Mouse (Mus musculus) forebrain, embryonic 13.5 days (tissue): Measurements from ENCODE around the gene Ppp2r5a. TPM values are rescaled to one million over a fixed set of nuclear protein-coding genes. Genes with fewer than 3 reads are reported as not detected.
A peak's percentile ranks its signal among the peaks of the same experiment; 100 is the strongest.

Experiments used
- ATAC-seq: fragments of 200-750 bp; cut with Nextera tagmentation; 2 replicates; pipeline ENCODE4 v1.8.0; 2017
- H3K27ac ChIP-seq: fragments of 300-500 bp; sonication (generic); 2 replicates; pipeline ENCODE4 v1.5.1; 2015; ENCODE audit warnings: inconsistent platforms, mild to moderate bottlenecking, moderate library complexity
- H3K27me3 ChIP-seq: fragments of 300-500 bp; sonication (generic); 2 replicates; pipeline ENCODE4 v1.6.1; 2015; ENCODE audit warnings: mild to moderate bottlenecking, inconsistent platforms
- H3K36me3 ChIP-seq: fragments of 300-500 bp; sonication (generic); 2 replicates; pipeline ENCODE4 v1.6.1; 2015; ENCODE audit warnings: mild to moderate bottlenecking, inconsistent platforms; ENCODE audit not compliant: poor library complexity, severe bottlenecking
- H3K4me1 ChIP-seq: fragments of 300-500 bp; sonication (generic); 2 replicates; pipeline ENCODE4 v1.6.1; 2015; ENCODE audit warnings: inconsistent platforms
- H3K4me2 ChIP-seq: fragments of 300-500 bp; sonication (generic); 2 replicates; pipeline ENCODE4 v1.6.1; 2015; ENCODE audit warnings: inconsistent platforms, mild to moderate bottlenecking, moderate library complexity
- H3K4me3 ChIP-seq: fragments of 300-500 bp; sonication (generic); 2 replicates; pipeline ENCODE4 v1.5.1; 2015; ENCODE audit warnings: mild to moderate bottlenecking, inconsistent platforms
- H3K9ac ChIP-seq: fragments of 300-500 bp; sonication (generic); 2 replicates; pipeline ENCODE4 v1.6.1; 2015; ENCODE audit warnings: mild to moderate bottlenecking, inconsistent platforms
- H3K9me3 ChIP-seq: fragments of 300-500 bp; sonication (generic); replicated peaks from 2 replicates; pipeline ENCODE4 v1.6.1; 2016; ENCODE audit warnings: inconsistent platforms
- WGBS: fragments of 180-500 bp; shearing (Covaris S2); methylation state at CpG from one replicate; pipeline ENCODE4 v1.1.7; 2015; 5-methylcytosine and 5-hydroxymethylcytosine counted together
- polyA plus RNA-seq: library from polyadenylated mRNA; unstranded; fragments of >200 nt; fragmentation: Nextera tagmentation; extraction: Ambion mirVana; gene quantifications from 2 replicates; pipeline ENCODE4 v1.2.1, GENCODE M21; 2015

Gene Ppp2r5a
- polyA plus RNA-seq, 1 experiment from 2014 or later = 6.5 TPM

DNA sequence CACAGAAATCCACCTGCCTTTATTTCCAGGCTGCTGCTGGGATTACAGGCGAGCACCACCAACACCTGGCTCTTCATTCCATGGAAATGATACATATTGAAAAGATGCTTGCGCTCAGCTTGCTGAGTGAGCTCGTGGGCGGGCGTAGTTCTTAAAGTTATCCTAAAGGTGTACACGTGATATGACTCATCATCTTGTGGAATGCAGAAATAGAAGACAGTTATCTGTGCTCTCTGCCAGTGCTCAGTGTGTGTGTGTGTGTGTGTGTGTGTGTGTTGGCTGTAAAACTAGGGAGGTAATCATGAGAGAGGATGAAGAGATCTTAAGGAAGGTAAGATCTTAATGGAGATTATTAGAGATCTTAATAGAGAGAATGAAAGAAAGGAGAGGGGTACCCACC, 11.4 kb upstream of the Ppp2r5a start:
- H3K9ac ChIP-seq = no peak overlapping the region
- ATAC-seq = no peak
- H3K9me3 ChIP-seq = no peaks in the 10 kb centered on the region
- H3K4me1 ChIP-seq = 0 out of 2 replicates have a peak, but pooled peaks cover under 1% of the 10 kb centered on the region
- no peak overlapping the region for H3K27ac ChIP-seq
- H3K4me3 ChIP-seq = no peak overlapping the region
- H3K4me2 ChIP-seq = no peak overlapping the region
- H3K36me3 ChIP-seq = no peaks in the 10 kb centered on the region
- peaks cover 3% of the 10 kb centered on the region; the same call in 1 of the 2 replicates for H3K27me3 ChIP-seq
- 89% methylated on average over 6 of the region's 6 CpGs for WGBS

DNA sequence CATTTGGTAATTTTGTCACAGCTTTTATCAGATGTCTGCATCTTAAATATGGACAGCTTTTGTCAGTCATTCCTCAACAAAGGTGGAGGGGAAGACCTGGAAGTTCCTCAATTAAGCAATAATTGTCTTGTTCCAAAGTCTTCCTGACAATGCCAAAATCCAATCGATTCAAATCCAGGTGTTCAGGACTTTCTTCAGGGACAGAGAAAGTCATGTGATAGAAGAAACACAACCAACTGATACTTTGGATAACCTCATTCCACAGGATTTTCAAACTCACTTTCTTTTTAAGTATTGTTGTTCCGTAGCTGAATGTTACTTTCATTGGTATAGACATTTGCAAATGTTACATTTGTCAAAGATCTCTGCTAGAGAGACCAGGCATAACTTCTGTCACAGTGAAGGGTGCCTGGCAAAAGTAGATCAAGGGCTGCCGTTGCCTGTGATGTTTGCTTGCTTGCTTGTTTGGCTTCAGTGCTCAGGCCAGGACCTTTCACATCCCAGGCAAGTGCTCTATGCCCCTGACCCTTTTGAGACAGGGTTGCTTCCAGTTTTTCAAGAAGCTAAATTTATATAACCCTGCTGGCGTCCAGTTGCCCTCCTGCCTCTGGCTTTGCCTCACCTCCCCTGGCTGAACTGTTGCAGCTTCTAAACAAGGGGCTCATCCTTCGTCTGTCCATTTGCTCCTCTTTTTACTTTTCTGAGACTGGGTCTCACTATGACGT, 10.8 kb upstream of the Ppp2r5a start:
- no peak overlapping the region for H3K9ac ChIP-seq
- no peak overlapping the region for H3K4me2 ChIP-seq
- 0 out of 2 replicates have a peak, but pooled peaks cover 2% of the 10 kb centered on the region for H3K4me1 ChIP-seq
- H3K36me3 ChIP-seq = no peaks in the 10 kb centered on the region
- ATAC-seq = no peak
- no peak overlapping the region for H3K4me3 ChIP-seq
- no peak overlapping the region for H3K27ac ChIP-seq
- WGBS = 60% methylated on average over 6 of the region's 6 CpGs
- no peaks in the 10 kb centered on the region for H3K9me3 ChIP-seq
- H3K27me3 ChIP-seq = peaks cover 3% of the 10 kb centered on the region; the same call in 1 of the 2 replicates

DNA sequence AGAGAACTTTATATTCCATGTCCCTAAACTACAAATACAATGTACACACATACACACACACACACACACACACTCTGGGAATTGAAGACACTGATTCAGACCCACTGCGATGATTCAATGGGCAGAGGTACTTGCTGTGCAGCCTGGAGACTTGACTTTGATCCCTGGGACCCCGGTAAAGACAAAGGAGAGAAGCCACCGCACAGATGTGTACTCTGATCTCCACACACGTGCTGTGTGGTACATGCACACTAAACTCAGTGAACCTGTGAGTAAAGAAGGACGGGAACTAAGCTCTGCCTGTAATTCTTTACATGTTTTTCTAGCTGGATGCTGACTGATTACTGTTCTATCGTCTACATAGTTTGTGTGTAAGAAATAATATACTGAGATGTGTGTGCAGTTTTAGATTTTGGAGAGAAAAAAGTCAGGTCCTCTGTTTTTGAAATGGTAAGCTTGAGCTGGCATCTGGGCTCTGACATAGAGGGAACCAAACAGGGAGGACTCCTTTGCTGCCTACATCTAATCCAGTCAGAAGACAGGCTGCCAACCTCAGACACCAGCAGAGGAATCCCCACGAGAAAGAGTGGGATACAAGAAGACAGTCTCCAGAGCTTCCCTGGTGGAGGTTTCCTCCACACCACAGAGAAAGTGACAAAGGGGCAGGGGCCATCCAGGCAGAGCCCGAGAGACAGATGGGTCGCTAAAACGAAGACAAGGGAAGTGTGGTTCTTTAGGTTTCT, 7.4 kb upstream of the Ppp2r5a start:
- peaks cover 3% of the 10 kb centered on the region; the same call in 1 of the 2 replicates for H3K27me3 ChIP-seq
- no peak for ATAC-seq
- 0 out of 2 replicates have a peak, but pooled peaks cover 2% of the 10 kb centered on the region for H3K4me1 ChIP-seq
- H3K9ac ChIP-seq = no peak overlapping the region
- no peak overlapping the region for H3K27ac ChIP-seq
- 60% methylated on average over 10 of the region's 10 CpGs for WGBS
- no peaks in the 10 kb centered on the region for H3K36me3 ChIP-seq
- H3K9me3 ChIP-seq = no peaks in the 10 kb centered on the region
- no peak overlapping the region for H3K4me2 ChIP-seq
- no peak overlapping the region for H3K4me3 ChIP-seq

DNA sequence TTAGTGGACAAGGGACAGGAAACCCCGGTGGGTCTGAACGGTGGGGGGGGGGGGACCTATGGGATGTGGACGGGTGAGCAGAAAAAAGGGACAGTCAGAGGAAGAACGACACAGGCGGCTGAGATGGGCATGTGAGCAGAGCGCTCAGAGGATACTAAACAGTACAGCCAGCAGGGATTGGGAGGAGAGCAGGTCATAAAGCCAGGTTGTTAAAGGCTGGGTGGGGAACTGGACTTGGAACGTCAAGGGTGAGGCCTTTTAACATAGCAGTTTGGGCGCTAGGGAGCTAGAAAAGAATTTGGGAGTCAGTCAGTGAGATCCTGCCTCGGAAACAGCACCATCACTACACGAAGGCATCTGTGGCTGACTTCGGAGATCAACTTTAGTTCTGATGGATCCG, 4.2 kb upstream of the Ppp2r5a start:
- 80% methylated on average over 12 of the region's 12 CpGs for WGBS
- Histone ChIP-seq H3K4me2 (no peak overlapping the region), H3K9ac (no peak overlapping the region), H3K4me1 (0 out of 2 replicates have a peak, but pooled peaks cover 2% of the 10 kb centered on the region), H3K27ac (no peak overlapping the region), H3K36me3 (no peaks in the 10 kb centered on the region), H3K4me3 (no peak overlapping the region), H3K27me3 (peaks cover 3% of the 10 kb centered on the region; the same call in 1 of the 2 replicates), H3K9me3 (no peaks in the 10 kb centered on the region)
- ATAC-seq = no peak

DNA sequence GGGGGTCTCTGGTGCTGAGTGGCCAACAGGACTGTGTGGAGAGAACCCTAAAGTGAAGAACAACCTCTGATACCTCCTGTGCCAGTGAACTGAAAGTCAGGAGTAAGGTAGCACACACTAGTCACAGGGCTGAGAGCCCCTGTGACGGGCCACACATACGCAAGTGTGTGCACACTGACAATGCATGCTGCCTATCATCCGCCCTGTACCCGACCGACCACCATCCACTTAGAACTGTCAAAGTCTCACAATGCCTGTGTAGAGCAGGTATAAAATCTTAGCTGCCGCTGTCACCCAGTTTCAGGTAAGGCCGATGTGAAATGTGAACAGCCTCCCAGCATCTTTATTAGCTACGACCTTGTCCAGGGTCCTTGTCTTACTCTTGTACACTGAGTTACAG, 3.4 kb upstream of the Ppp2r5a start:
- WGBS = 87% methylated on average over 8 of the region's 8 CpGs
- no peak overlapping the region for H3K4me3 ChIP-seq
- ATAC-seq = no peak
- H3K9ac ChIP-seq = no peak overlapping the region
- no peaks in the 10 kb centered on the region for H3K36me3 ChIP-seq
- H3K27me3 ChIP-seq = peaks cover 2% of the 10 kb centered on the region; the same call in 1 of the 2 replicates
- no peak overlapping the region for H3K4me2 ChIP-seq
- H3K27ac ChIP-seq = no peak overlapping the region
- H3K9me3 ChIP-seq = no peaks in the 10 kb centered on the region
- 0 out of 2 replicates have a peak, but pooled peaks cover 2% of the 10 kb centered on the region for H3K4me1 ChIP-seq

DNA sequence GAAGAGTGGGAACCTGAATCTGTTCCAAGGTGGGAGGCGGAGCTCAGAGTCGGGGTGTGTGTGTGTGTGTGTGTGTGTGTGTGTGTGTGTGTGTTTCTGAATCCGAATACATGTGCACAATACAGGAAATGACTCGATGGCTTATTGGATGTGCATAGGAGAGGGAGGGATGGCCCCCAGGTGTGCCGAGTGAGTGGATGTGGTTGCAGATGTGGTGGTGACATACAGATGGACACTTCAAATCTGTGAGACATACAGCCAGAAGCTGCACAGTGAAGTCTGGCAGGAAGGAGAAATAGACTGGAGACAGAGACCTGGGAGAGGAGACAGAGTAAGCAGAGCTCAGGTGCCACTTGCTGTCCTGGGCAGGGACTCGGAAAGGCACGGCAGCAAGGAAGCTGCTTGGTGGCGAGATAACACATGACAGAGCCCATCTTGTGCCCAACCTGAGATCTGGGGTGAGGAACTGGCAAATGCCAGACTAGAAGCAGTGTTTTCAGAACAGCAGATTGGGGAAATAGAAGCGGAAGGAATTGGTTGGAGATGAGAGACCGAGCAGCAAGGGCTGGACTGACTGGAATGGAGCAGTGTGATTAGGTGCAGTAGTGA, 1.8 kb upstream of the Ppp2r5a start:
- Histone ChIP-seq H3K9ac (no peak overlapping the region), H3K4me2 (no peak overlapping the region), H3K4me1 (0 out of 2 replicates have a peak, but pooled peaks cover 2% of the 10 kb centered on the region), H3K36me3 (no peaks in the 10 kb centered on the region), H3K4me3 (no peak overlapping the region), H3K9me3 (no peaks in the 10 kb centered on the region), H3K27me3 (no peaks in the 10 kb centered on the region), H3K27ac (no peak overlapping the region)
- ATAC-seq = no peak
- 90% methylated on average over 10 of the region's 10 CpGs for WGBS

DNA sequence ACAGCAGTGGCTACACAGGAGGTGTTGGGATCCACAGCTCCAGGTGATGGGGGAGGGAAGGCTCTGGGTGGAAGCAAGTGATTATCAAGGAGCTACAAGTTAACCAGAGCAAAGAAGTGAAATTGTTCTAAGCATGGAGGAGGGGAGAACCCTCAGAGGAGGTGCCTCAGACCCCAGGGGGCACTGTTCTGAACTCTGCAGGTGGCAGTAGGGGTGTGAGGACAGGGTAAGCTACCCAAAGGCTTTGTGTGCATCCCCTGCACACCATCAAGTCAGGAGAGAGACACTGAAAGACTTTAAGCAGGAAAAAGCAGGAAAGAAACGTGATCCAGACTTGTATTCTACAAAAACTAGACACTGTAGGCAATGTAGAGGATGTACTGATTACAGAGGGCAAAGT, 1.2 kb upstream of the Ppp2r5a start:
- Histone ChIP-seq H3K4me1 (no peaks in the 10 kb centered on the region), H3K27ac (no peak overlapping the region), H3K27me3 (no peaks in the 10 kb centered on the region), H3K9me3 (no peaks in the 10 kb centered on the region), H3K9ac (no peak overlapping the region), H3K4me2 (no peak overlapping the region), H3K36me3 (no peaks in the 10 kb centered on the region), H3K4me3 (no peak overlapping the region)
- WGBS = 29% methylated on average over 1 of the region's 1 CpGs
- ATAC-seq = no peak

DNA sequence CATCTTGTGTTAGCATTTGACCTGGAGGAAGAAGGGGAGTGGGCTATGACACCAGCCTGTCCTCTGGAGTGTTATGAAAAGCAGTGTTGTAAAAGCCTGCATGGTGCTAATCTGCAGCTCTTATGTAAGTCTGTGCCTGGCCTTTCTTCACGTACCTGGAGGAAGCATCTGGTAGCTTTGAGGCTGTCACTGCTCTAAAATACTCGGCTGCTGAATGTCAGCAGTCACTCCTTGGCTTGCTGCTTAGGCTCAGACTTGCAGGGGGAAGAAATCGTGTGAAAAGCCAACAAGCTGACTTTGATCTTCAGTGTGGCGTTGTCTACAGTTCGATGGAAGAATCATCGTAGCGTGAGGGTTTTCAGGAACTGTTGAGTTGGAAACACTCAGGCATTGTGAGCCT, 566 bp downstream of the Ppp2r5a start:
- ATAC-seq = no peak
- H3K4me1 ChIP-seq = peaks cover 3% of the 10 kb centered on the region; the same call in 1 of the 2 replicates
- no peaks in the 10 kb centered on the region for H3K36me3 ChIP-seq
- WGBS = 50% methylated on average over 7 of the region's 7 CpGs
- H3K4me2 ChIP-seq = no peak overlapping the region
- no peak overlapping the region for H3K9ac ChIP-seq
- no peaks in the 10 kb centered on the region for H3K27me3 ChIP-seq
- H3K9me3 ChIP-seq = no peaks in the 10 kb centered on the region
- no peak overlapping the region for H3K27ac ChIP-seq
- no peak overlapping the region for H3K4me3 ChIP-seq

DNA sequence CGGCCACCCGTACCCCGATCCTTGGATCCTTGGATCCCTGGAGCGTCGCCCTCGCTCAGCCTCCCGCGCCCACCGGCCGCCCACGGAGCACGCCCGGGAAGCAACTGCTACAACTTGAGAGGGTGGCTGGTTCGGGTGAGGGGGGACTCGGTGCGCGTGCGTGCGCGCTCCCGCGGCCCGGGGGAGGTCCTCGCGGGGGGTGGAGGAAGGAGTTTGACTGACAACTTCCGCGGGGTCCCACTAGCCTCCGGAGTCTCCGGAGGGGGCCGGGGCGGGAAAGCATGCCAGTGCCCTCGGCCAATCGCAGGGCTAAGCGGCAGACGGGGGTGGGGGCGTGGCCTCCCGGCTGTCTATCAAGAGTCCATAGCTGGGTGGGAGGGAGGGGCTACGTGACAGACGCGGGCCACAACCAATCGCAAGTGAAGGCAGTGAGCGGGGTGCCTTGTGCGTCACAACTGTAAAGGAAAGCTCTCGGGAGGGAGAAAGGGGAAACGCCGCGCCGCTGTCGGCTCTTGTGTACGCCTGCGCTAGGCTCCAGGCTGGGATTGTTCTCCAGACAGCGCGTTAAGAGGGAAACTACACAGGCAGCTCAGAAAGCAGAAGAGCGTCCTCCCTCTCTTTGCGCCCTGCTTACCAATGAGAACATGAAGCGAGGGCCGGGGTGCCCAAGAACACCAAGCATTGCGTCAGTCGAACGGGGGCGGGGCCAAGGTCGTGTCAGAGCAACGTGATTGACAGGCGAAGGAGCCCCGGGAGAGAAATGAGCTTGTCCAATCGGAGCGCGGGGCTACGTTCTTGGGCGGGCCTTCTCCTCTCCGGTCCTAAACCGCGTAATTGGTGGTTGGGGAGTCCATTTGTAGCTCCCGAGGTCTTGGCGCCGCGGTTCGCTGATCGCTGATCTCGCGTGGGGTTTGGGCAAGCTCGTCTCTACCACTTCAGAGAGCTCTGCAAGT, 5.9 kb downstream of the Ppp2r5a start:
- H3K4me3 ChIP-seq = peak overlapping the region; percentile 70
- no peaks in the 10 kb centered on the region for H3K36me3 ChIP-seq
- H3K4me1 ChIP-seq = peaks cover 17% of the 10 kb centered on the region
- peak overlapping the region; percentile 78 for H3K9ac ChIP-seq
- ATAC-seq = peak; percentile 98
- H3K9me3 ChIP-seq = no peaks in the 10 kb centered on the region
- under 1% methylated on average over 76 of the region's 82 CpGs for WGBS
- peak overlapping the region; percentile 90 for H3K27ac ChIP-seq
- peak overlapping the region; percentile 82 for H3K4me2 ChIP-seq
- peaks cover 3% of the 10 kb centered on the region; the same call in 1 of the 2 replicates for H3K27me3 ChIP-seq

DNA sequence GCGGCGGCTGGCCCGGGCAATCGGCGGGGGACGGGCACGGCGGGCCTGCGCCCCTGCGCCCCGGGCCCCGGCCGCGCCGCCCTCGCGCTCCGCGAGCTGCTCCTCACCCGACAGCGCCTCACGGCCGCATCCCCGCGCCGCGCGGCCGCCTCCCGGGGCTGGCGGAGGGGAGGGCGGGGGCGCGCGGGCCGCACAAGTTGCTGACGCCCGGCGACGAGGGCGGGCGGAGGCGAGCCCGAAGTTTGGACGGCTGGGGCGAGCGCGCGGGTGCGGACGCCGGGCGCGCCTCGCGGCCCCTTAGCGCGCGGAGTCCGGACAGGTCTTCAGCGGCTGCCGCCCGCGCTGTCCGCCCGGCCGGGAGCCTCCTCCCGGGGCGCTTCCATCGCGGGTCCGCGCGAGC, 6.6 kb downstream of the Ppp2r5a start:
- peak; percentile 3 for ATAC-seq

DNA sequence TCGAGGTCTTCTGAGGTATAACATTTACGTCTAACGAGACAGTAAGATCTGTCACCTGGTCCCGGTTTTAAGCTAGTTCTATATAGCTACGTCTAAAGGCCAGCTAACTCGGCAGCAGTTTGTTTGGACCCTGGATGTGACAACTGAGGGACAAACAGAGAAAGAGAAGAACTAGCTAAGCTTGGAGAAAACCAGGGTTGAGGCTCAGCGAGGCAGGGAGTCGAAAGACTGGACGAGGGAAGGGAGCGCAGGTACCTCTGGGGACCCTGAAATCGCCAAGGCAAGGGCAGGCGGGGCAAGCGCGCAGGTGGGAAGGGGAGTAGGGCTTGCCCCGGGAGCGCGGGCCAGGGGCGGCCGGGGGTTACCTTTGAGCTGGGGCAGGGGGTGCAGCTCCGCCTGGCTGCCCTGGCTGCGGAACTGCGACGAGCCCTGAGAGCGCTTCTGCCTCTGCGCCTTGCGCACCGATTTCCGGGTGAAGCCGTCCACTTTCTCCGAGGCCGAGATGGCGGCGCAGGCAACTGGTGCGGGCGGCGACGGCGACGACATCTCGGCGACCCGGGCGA, 7.1 kb downstream of the Ppp2r5a start:
- H3K4me1 ChIP-seq = peaks cover 20% of the 10 kb centered on the region
- peak overlapping the region; percentile 78 for H3K9ac ChIP-seq
- H3K36me3 ChIP-seq = no peaks in the 10 kb centered on the region
- H3K9me3 ChIP-seq = no peaks in the 10 kb centered on the region
- H3K4me2 ChIP-seq = peak overlapping the region; percentile 82
- ATAC-seq = no peak
- WGBS = 1% methylated on average over 36 of the region's 43 CpGs
- H3K4me3 ChIP-seq = peak overlapping the region; percentile 70
- H3K27ac ChIP-seq = peak overlapping the region; percentile 10; the same call in 1 of the 2 replicates
- H3K27me3 ChIP-seq = peaks cover 3% of the 10 kb centered on the region; the same call in 1 of the 2 replicates

More for the DNA sequence above, 6.6 kb downstream of the Ppp2r5a start:
- WGBS = 2% methylated on average over 23 of the region's 74 CpGs
- peaks cover 3% of the 10 kb centered on the region; the same call in 1 of the 2 replicates for H3K27me3 ChIP-seq
- no peaks in the 10 kb centered on the region for H3K36me3 ChIP-seq
- peak overlapping the region; percentile 70 for H3K4me3 ChIP-seq
- no peaks in the 10 kb centered on the region for H3K9me3 ChIP-seq
- peaks cover 19% of the 10 kb centered on the region for H3K4me1 ChIP-seq
- peak overlapping the region; percentile 69 for H3K27ac ChIP-seq
- H3K4me2 ChIP-seq = peak overlapping the region; percentile 82
- H3K9ac ChIP-seq = peak overlapping the region; percentile 78
